Mouse (Mus musculus): ENCODE measurements around the gene Shisa6.

GRCm38 (mm10) chr11:66426129-66426528 lies 99.6 kb downstream of the Shisa6 start:
- no peak for TF ChIP-seq CTCF (IDR thresholded peaks at IDR 0.05; ENCODE audit: low read depth, low read length)
- TF ChIP-seq GATA2 (IDR thresholded peaks at IDR 0.05; ENCODE audit: borderline replicate concordance, low read depth, low read length): no peak
- TF ChIP-seq TAL1 (conservative IDR thresholded peaks at IDR 0.05; ENCODE audit: low read depth, low read length): no peak
- no peak for TF ChIP-seq POLR2AphosphoS5 (IDR thresholded peaks at IDR 0.05; ENCODE audit: insufficient replicate concordance, low read depth, low read length)

Measured in G1E (cell line).